Mouse (Mus musculus) E14TG2a.4 (cell line): ENCODE measurements at regions not wholly inside any gene's neighbourhood (a gene's known extent, or its start where the extent isn't known, plus 50 kb on each side); places are given as distances from the start of the nearest gene placed in this dataset.

ENCODE experiments used
- CTCF ChIP-seq: conservative IDR thresholded peaks from 2 replicates; pipeline ENCODE4 v1.5.1; 2014; ENCODE audit warnings: low read length
- NANOG ChIP-seq: IDR thresholded peaks from 2 replicates; pipeline ENCODE4 v1.6.1; 2014; ENCODE audit warnings: borderline replicate concordance, low read length, mixed read lengths
- POU5F1 ChIP-seq: IDR thresholded peaks from 2 replicates; pipeline ENCODE4 v1.6.1; 2014; ENCODE audit warnings: low read length, borderline replicate concordance

DNA sequence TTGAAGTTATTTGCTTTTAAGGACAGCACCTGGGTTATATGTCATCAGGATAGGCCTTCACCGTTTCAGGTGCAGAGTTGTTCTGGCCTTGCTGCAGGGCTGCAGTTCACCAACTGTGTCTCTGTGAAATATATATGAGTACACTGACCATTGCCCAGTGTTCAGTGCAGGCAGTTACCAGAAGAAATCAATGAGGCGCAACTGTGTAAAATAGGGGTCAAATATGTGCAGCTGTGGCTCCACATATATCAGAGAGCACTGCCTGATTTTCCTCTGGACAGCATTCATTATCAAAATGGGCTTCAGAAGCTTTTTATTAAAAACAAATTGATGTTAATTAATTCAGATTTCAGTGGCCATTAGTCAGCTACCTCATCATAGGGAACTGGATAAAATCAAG is 1426.2 kb downstream of the Nxph1 start:
- no peak for TF ChIP-seq CTCF
- TF ChIP-seq NANOG, result no peak
- TF ChIP-seq POU5F1, result no peak
